Comparison of ENCODE assay signal across 29 mouse cellular contexts in the genomic region with DNA sequence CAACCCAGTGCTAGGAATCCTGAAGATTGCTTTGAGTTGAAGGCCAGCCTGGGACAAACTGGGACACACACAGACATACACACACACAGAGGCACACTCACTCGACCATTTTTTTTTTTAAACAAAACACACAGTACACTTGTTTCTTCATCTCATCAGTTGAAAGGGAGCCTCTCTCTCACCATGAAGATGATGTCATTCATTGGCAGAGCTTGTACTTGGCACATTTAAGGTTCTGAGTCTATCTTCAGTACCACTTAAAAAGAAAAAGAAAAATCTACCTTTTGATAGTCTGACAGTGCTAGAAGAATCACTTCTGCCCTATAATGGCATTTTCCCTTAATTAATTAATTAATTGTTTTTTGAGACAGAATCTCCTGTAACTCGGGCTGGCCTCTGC. TPM values are rescaled to one million over a fixed set of nuclear protein-coding genes. Genes with fewer than 3 reads are reported as not detected.
DNase-seq lines count a peak whose midpoint lies in the region; TF ChIP-seq lines count a peak whose summit lies in the region.
"Had no signal": no experiment of that assay in that cellular context is flagged by ENCODE, and none has a peak within 500 bp of the region (broad histone marks: within the 10 kb centered on the region; RNA-seq: fewer than 3 reads in every experiment).

No protein-coding gene starts in this region.

- no peak overlapping the region for H3K27ac ChIP-seq in cerebellum, adult 2 months (ENCODE audit: insufficient read depth, low read length)

- peak; percentile 1 for DNase-seq in layer of hippocampus, adult 11-12 months (ENCODE audit: low spot score)
- DNase-seq in layer of hippocampus, adult 18-20 months (ENCODE audit: low spot score in 2 of 2) = no peak
- DNase-seq in 3T3-L1 (ENCODE audit: low read depth, low spot score) (peak; percentile 62), NIH3T3 (ENCODE audit: low read depth) (peak; percentile 57), adipocyte (ENCODE audit: low spot score) (peak; percentile 48)
- DNase-seq in cerebellum, adult 2 months = no peak
- no peak for DNase-seq in left cerebral cortex, postnatal 10 days (ENCODE audit: extremely low spot score in 1 of 2, low spot score in 2 of 2)
- DNase-seq in cerebellum, adult 9-10 months = no peak
- DNase-seq: adrenal gland, adult 2 months; adrenal gland, adult 8-10 months; adrenal gland, postnatal 10 days; adrenal gland, postnatal 14 days; adrenal gland, postnatal 25 days; adrenal gland, postnatal 36 days; B cell, adult 2 months; cerebellum, adult 11 months; cerebellum, adult 11-12 months; cerebellum, adult 18-20 months; cerebellum, adult 8-10 months; cerebellum, adult 9-11 months had no signal

- intact Hi-C loops in left cerebral cortex, postnatal 10 days (cut with DNase I) = no loop called here

- 72% methylated on average over 2 of the region's 2 CpGs for WGBS in cerebellum, adult 2 months

- no peak for TF ChIP-seq POLR2A in cerebellum, adult 2 months (IDR thresholded peaks at IDR 0.05; ENCODE audit: borderline replicate concordance, insufficient read depth, low read length)

- 0 out of 2 replicates have a peak, but pooled peaks cover 5% of the 10 kb centered on the region for H3K4me1 ChIP-seq in cerebellum, adult 2 months (ENCODE audit: control insufficient read depth, insufficient read depth, low read length)

- no peak for TF ChIP-seq CTCF in cerebellum, adult 2 months (IDR thresholded peaks at IDR 0.05; ENCODE audit: borderline replicate concordance, insufficient read depth, low read depth, low read length)

- no peaks in the 10 kb centered on the region for H3K27me3 ChIP-seq in cerebellum, adult 2 months (ENCODE audit: control insufficient read depth, insufficient read depth, low read length)
- H3K27me3 ChIP-seq: CH12.LX, Patski had no signal

- H3K4me3 ChIP-seq in cerebellum, adult 2 months (replicated peaks; ENCODE audit: insufficient read depth, low read depth, low read length) = no peak overlapping the region

RNA-seq across cellular contexts. Expression of gene Man2b1, which starts 5.7 kb away (rescaled TPM):
- total RNA-seq in layer of hippocampus, adult 18-20 months (2021) = 10 to 100 TPM; 33.8 to 34.5 TPM
- 34.7 and 35.7 TPM in 2 replicates for polyA plus RNA-seq in cerebellum, adult 2 months (2012; rRNA removed)
- 10 to 100 TPM; 35.6 to 37.2 TPM for total RNA-seq in left cerebral cortex, postnatal 10 days (2021)

RNA-seq across cellular contexts. Expression of gene Wdr83, which starts 7.7 kb away (rescaled TPM):
- total RNA-seq in layer of hippocampus, adult 18-20 months (2021) = 10 to 100 TPM; 28.1 to 32.3 TPM
- polyA plus RNA-seq in cerebellum, adult 2 months (2012; rRNA removed) = 54.4 and 54.9 TPM in 2 replicates
- total RNA-seq in left cerebral cortex, postnatal 10 days (2021) = 10 to 100 TPM; 24.8 to 28.9 TPM

RNA-seq across cellular contexts. Expression of gene Wdr83os, which starts 8.2 kb away (rescaled TPM):
- total RNA-seq in layer of hippocampus, adult 18-20 months (2021) = 10 to 100 TPM; 60.9 to 65.6 TPM
- polyA plus RNA-seq in cerebellum, adult 2 months (2012; rRNA removed) = 98.0 and 102 TPM in 2 replicates
- total RNA-seq in left cerebral cortex, postnatal 10 days (2021) = 10 to 100 TPM; 54.3 to 60.4 TPM

RNA-seq across cellular contexts. Expression of gene Dhps, which starts 17.2 kb away (rescaled TPM):
- 10 to 100 TPM; 53.2 to 56.1 TPM for total RNA-seq in layer of hippocampus, adult 18-20 months (2021)
- polyA plus RNA-seq in cerebellum, adult 2 months (2012; rRNA removed) = 69.7 and 71.6 TPM in 2 replicates
- total RNA-seq in left cerebral cortex, postnatal 10 days (2021) = 10 to 100 TPM; 72.3 to 78.4 TPM

RNA-seq across cellular contexts. Expression of gene Gm5741, which starts 21.0 kb away (rescaled TPM):
- total RNA-seq in layer of hippocampus, adult 18-20 months (2021) = not detected
- polyA plus RNA-seq in cerebellum, adult 2 months (2012; rRNA removed) = 1.3 TPM in 1 of 2 replicates, not detected in the other
- total RNA-seq in left cerebral cortex, postnatal 10 days (2021) = not detected
- total RNA-seq: adrenal gland, adult 18-20 months; adrenal gland, adult 2 months; adrenal gland, postnatal 14 days; adrenal gland, postnatal 25 days; adrenal gland, postnatal 4 days; CH12.LX; ES-E14; MEL had no signal
- polyA plus RNA-seq: activated CD4-positive, CD25-positive, alpha-beta regulatory T cell, adult 4 months; adrenal gland, adult 2 months; brain, embryonic 14.5 days; C2C12 had no signal

Comparison
In these comparisons a context has a peak if more than half of its experiments do, and no peak if none do; other contexts are left out.
1. DNase-seq: peak in layer of hippocampus, adult 11-12 months (single experiment), 3T3-L1 (single experiment), NIH3T3 (single experiment) and adipocyte (single experiment); none in layer of hippocampus, adult 18-20 months (0 of 2), cerebellum, adult 2 months (0 of 2), left cerebral cortex, postnatal 10 days (0 of 2) and cerebellum, adult 9-10 months (single experiment).